Mouse (Mus musculus) embryonic facial prominence, embryonic 10.5 days (tissue): ENCODE data around the gene Alyref. TPM values are rescaled to one million over a fixed set of nuclear protein-coding genes. Genes with fewer than 3 reads are reported as not detected.
A peak's percentile ranks its signal among the peaks of the same experiment; 100 is the strongest.
"Not testable (repeated sequence)": the region's sequence is repeated elsewhere in the genome, so short reads cannot be mapped to it uniquely, and the experiment has no call there.

Experiments
- DNase-seq: peaks from one replicate; pipeline ENCODE4 v3.0.0-alpha.2; 2017; ENCODE audit warnings: low spot score
- H3K27ac ChIP-seq: fragments of 300-500 bp; sonication (generic); replicated peaks from 2 replicates; pipeline ENCODE4 v1.5.1; 2016; ENCODE audit warnings: mild to moderate bottlenecking
- H3K27me3 ChIP-seq: fragments of 300-500 bp; sonication (generic); replicated peaks from 2 replicates; pipeline ENCODE4 v1.6.1; 2016; ENCODE audit warnings: low read depth, mild to moderate bottlenecking; ENCODE audit not compliant: poor library complexity, severe bottlenecking
- H3K36me3 ChIP-seq: fragments of 300-500 bp; sonication (generic); replicated peaks from 2 replicates; pipeline ENCODE4 v1.6.1; 2016; ENCODE audit warnings: mild to moderate bottlenecking, moderate library complexity
- H3K4me1 ChIP-seq: fragments of 300-500 bp; sonication (generic); 2 replicates; pipeline ENCODE4 v1.6.1; 2016
- H3K4me3 ChIP-seq: fragments of 300-500 bp; sonication (generic); 2 replicates; pipeline ENCODE4 v1.5.1; 2016; ENCODE audit warnings: mild to moderate bottlenecking, moderate library complexity
- H3K9me3 ChIP-seq: fragments of 300-500 bp; sonication (generic); 2 replicates; pipeline ENCODE4 v1.6.1; 2016; ENCODE audit warnings: mild to moderate bottlenecking
- WGBS: fragments of 180-500 bp; shearing (Covaris S2); methylation state at CpG from one replicate; pipeline ENCODE4 v1.1.7; 2016; 5-methylcytosine and 5-hydroxymethylcytosine counted together
- polyA plus RNA-seq: library from polyadenylated mRNA; unstranded; fragments of >200 nt; fragmentation: Nextera tagmentation; extraction: Ambion mirVana; gene quantifications from 2 replicates; pipeline ENCODE4 v1.2.1, GENCODE M21; 2016

The Alyref gene
- polyA plus RNA-seq, 1 experiment from 2014 or later, result 620 TPM

- Histone ChIP-seq H3K9me3 (no peaks in the 10 kb centered on the region), H3K4me3 (peak overlapping the region; percentile 64), H3K27me3 (no peaks in the 10 kb centered on the region), H3K36me3 (peaks cover 56% of the 10 kb centered on the region), H3K27ac (peak overlapping the region; percentile 96), H3K4me1 (peaks cover 35% of the 10 kb centered on the region)
- DNase-seq, result peak; percentile 23
- WGBS, result under 1% methylated on average over 23 of the region's 23 CpGs
Measured at GRCm38 (mm10) chr11:120573585-120574277, 24.4 kb downstream of the Alyref start.

- WGBS, result under 1% methylated on average over 94 of the region's 94 CpGs
- H3K9me3 ChIP-seq, result no peaks in the 10 kb centered on the region
- H3K4me1 ChIP-seq, result peaks cover 30% of the 10 kb centered on the region
- peak within 1 kb of the TSS; percentile 64 for H3K4me3 ChIP-seq
- peak within 1 kb of the TSS; percentile 96 for H3K27ac ChIP-seq
- peak; percentile 100 for DNase-seq
- no peaks in the 10 kb centered on the region for H3K27me3 ChIP-seq
- peaks cover 56% of the 10 kb centered on the region for H3K36me3 ChIP-seq
Measured at GRCm38 (mm10) chr11:120572752-120573584, 25.2 kb downstream of the Alyref start, which contains the start of gene P4hb. TSS of gene P4hb (minus strand) at chr11:120573253.

- Histone ChIP-seq H3K27me3 (no peaks in the 10 kb centered on the region), H3K36me3 (peaks cover 56% of the 10 kb centered on the region), H3K27ac (peak overlapping the region; percentile 96), H3K4me1 (peaks cover 32% of the 10 kb centered on the region), H3K9me3 (no peaks in the 10 kb centered on the region), H3K4me3 (peak overlapping the region; percentile 64)
- DNase-seq, result no peak
- WGBS, result under 1% methylated on average over 24 of the region's 24 CpGs
Measured at GRCm38 (mm10) chr11:120572417-120572751, 25.8 kb downstream of the Alyref start.

- Histone ChIP-seq H3K36me3 (peaks cover 56% of the 10 kb centered on the region), H3K27me3 (no peaks in the 10 kb centered on the region), H3K4me3 (peak overlapping the region; percentile 64), H3K9me3 (no peaks in the 10 kb centered on the region), H3K4me1 (peaks cover 32% of the 10 kb centered on the region), H3K27ac (peak overlapping the region; percentile 96)
- 19% methylated on average over 11 of the region's 11 CpGs for WGBS
- no peak for DNase-seq
Measured at GRCm38 (mm10) chr11:120571754-120572416, 26.3 kb downstream of the Alyref start.

- H3K27me3 ChIP-seq, result no peaks in the 10 kb centered on the region
- WGBS, result 83% methylated on average over 3 of the region's 3 CpGs
- H3K4me1 ChIP-seq, result peaks cover 32% of the 10 kb centered on the region
- H3K4me3 ChIP-seq, result peak overlapping the region; percentile 64
- H3K9me3 ChIP-seq, result no peaks in the 10 kb centered on the region
- peaks cover 56% of the 10 kb centered on the region for H3K36me3 ChIP-seq
- DNase-seq, result no peak
- H3K27ac ChIP-seq, result peak overlapping the region; percentile 96; the same call in 1 of the 2 replicates
Measured at GRCm38 (mm10) chr11:120571122-120571521, 27.0 kb downstream of the Alyref start.

- no peak overlapping the region for H3K4me3 ChIP-seq
- WGBS, result 97% methylated on average over 6 of the region's 6 CpGs
- H3K9me3 ChIP-seq, result no peaks in the 10 kb centered on the region
- no peak overlapping the region for H3K27ac ChIP-seq
- H3K36me3 ChIP-seq, result peaks cover 84% of the 10 kb centered on the region
- H3K27me3 ChIP-seq, result no peaks in the 10 kb centered on the region
- peaks cover 21% of the 10 kb centered on the region for H3K4me1 ChIP-seq
- DNase-seq, result no peak
Measured at GRCm38 (mm10) chr11:120568324-120568723, 29.8 kb downstream of the Alyref start.

- H3K9me3 ChIP-seq, result no peaks in the 10 kb centered on the region
- 88% methylated on average over 9 of the region's 9 CpGs for WGBS
- no peak overlapping the region for H3K27ac ChIP-seq
- H3K36me3 ChIP-seq, result peaks cover 100% of the 10 kb centered on the region
- H3K4me1 ChIP-seq, result 0 out of 2 replicates have a peak, but pooled peaks cover 2% of the 10 kb centered on the region
- no peak for DNase-seq
- H3K4me3 ChIP-seq, result no peak overlapping the region
- H3K27me3 ChIP-seq, result no peaks in the 10 kb centered on the region
Measured at GRCm38 (mm10) chr11:120565114-120565513, 33.1 kb downstream of the Alyref start.

GRCm38 (mm10) chr11:120562949-120563348 is 35.2 kb downstream of the Alyref start:
- Histone ChIP-seq H3K27me3 (no peaks in the 10 kb centered on the region), H3K9me3 (no peaks in the 10 kb centered on the region), H3K4me1 (0 out of 2 replicates have a peak, but pooled peaks cover 2% of the 10 kb centered on the region), H3K36me3 (peaks cover 96% of the 10 kb centered on the region), H3K27ac (no peak overlapping the region), H3K4me3 (no peak overlapping the region)
- 96% methylated on average over 13 of the region's 13 CpGs for WGBS
- DNase-seq, result no peak

- DNase-seq, result no peak
- no peaks in the 10 kb centered on the region for H3K4me1 ChIP-seq
- H3K27ac ChIP-seq, result no peak overlapping the region
- no peaks in the 10 kb centered on the region for H3K27me3 ChIP-seq
- no peaks in the 10 kb centered on the region for H3K9me3 ChIP-seq
- 93% methylated on average over 13 of the region's 13 CpGs for WGBS
- no peak overlapping the region for H3K4me3 ChIP-seq
- peaks cover 78% of the 10 kb centered on the region for H3K36me3 ChIP-seq
Measured at GRCm38 (mm10) chr11:120560952-120561728, 37.0 kb downstream of the Alyref start.

GRCm38 (mm10) chr11:120558843-120559242 is 39.3 kb downstream of the Alyref start:
- H3K4me3 ChIP-seq, DNase-seq, H3K27ac ChIP-seq, H3K9me3 ChIP-seq, H3K27me3 ChIP-seq, H3K4me1 ChIP-seq: not testable (repeated sequence)
- WGBS, result 86% methylated on average over 6 of the region's 6 CpGs
- H3K36me3 ChIP-seq, result peaks cover 55% of the 10 kb centered on the region

- H3K27ac ChIP-seq, result no peak overlapping the region
- H3K4me3 ChIP-seq, result no peak overlapping the region
- no peaks in the 10 kb centered on the region for H3K9me3 ChIP-seq
- DNase-seq, result no peak
- H3K4me1 ChIP-seq, result peaks cover 8% of the 10 kb centered on the region
- WGBS, result 82% methylated on average over 2 of the region's 2 CpGs
- H3K27me3 ChIP-seq, result no peaks in the 10 kb centered on the region
- peaks cover 19% of the 10 kb centered on the region for H3K36me3 ChIP-seq
Measured at GRCm38 (mm10) chr11:120555260-120555659, 42.9 kb downstream of the Alyref start.

- no peak for DNase-seq
- peaks cover 12% of the 10 kb centered on the region for H3K4me1 ChIP-seq
- peaks cover 15% of the 10 kb centered on the region for H3K36me3 ChIP-seq
- WGBS, result 81% methylated on average over 7 of the region's 7 CpGs
- no peaks in the 10 kb centered on the region for H3K9me3 ChIP-seq
- H3K27ac ChIP-seq, result no peak overlapping the region
- H3K27me3 ChIP-seq, result no peaks in the 10 kb centered on the region
- no peak overlapping the region for H3K4me3 ChIP-seq
Measured at GRCm38 (mm10) chr11:120554834-120555233, 43.3 kb downstream of the Alyref start.
